Mouse (Mus musculus): ENCODE measurements around the gene Olfr1015.

DNA sequence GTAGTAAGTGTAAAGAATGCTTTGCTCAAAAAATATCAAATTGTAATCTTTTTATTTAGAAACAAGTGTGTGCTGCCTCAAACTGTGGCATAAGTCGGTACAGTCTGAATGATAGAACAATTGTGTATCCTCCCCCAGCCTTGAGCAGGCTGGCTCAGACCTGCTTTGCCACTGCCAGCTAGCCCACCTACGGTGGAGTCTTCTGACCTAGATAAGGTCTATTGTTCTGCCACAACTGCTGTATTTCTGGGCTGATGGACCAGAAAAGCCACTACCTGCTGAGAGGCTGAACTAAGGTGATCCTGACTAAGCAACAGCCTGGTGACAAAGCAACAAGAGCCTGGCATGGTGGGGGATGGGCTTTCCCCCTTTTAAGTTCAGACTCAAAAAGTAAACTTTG is 10.5 kb downstream of the Olfr1015 start:
- TF ChIP-seq E2F4 (IDR thresholded peaks at IDR 0.05; ENCODE audit: insufficient read depth), result no peak
- no peak for TF ChIP-seq TCF12 (IDR thresholded peaks at IDR 0.05; ENCODE audit: insufficient read depth, poor library complexity, severe bottlenecking)
- no peak for TF ChIP-seq POLR2A (IDR thresholded peaks at IDR 0.05; ENCODE audit: insufficient read length, low read depth)
- TF ChIP-seq POLR2AphosphoS2 (IDR thresholded peaks at IDR 0.05; ENCODE audit: insufficient read length, low read depth), result no peak
- TF ChIP-seq CEBPB (IDR thresholded peaks at IDR 0.05; ENCODE audit: insufficient read depth, poor library complexity, severe bottlenecking), result no peak
- no peak for TF ChIP-seq USF1 (IDR thresholded peaks at IDR 0.05; ENCODE audit: low read depth)
